Mouse (Mus musculus) forelimb bud, embryonic 11.5 days (tissue): ENCODE measurements around the gene Myocos.

Experiments used
- DNase-seq: peaks from one replicate; pipeline ENCODE4 v3.0.0-alpha.2; 2012; ENCODE audit warnings: low read depth, low spot score

The Myocos gene

GRCm38 (mm10) chr1:162615511-162615910 lies 42.5 kb downstream of the Myocos start:
- no peak for DNase-seq

- no peak for DNase-seq
Observed at GRCm38 (mm10) chr1:162611191-162611590, 46.8 kb downstream of the Myocos start.

GRCm38 (mm10) chr1:162609633-162610250 lies 48.3 kb downstream of the Myocos start:
- DNase-seq, result no peak

- DNase-seq, result no peak
Observed at GRCm38 (mm10) chr1:162608127-162608526, 49.9 kb downstream of the Myocos start.

GRCm38 (mm10) chr1:162601288-162601687 lies 56.7 kb downstream of the Myocos start:
- DNase-seq, result no peak

GRCm38 (mm10) chr1:162599617-162600016 lies 58.4 kb downstream of the Myocos start:
- no peak for DNase-seq

- DNase-seq, result no peak
Observed at GRCm38 (mm10) chr1:162597379-162598102, 60.5 kb downstream of the Myocos start.
